Mouse (Mus musculus): Measurements from ENCODE around the gene Sec1.
"Not testable (repeated sequence)": the region's sequence is repeated elsewhere in the genome, so short reads cannot be mapped to it uniquely, and the experiment has no call there.

Gene Sec1

GRCm38 (mm10) chr7:45679966-45680621, 14.1 kb downstream of the Sec1 start:
- no peak for DNase-seq (ENCODE audit: low spot score)

DNA sequence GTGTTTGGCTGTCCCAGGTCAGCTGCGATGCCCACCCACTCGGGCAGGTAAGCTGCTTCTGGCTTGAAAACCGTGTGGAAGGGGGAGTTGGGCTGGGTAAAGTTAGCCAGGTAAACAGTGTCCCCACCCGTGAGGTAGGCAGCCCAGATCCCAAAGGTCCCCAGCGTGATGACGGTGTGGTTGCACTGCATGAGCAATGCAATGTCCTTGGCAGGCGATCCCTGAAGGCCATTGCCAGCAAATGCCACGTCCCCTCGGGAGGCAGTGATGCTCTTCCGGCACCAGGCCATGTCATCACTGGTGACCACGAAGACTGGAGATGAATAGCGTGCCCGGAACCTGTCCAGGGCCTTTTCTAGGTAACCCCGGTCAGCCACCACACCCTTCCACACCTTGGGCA, 15.7 kb downstream of the Sec1 start:
- DNase-seq (ENCODE audit: low spot score) = no peak

DNA sequence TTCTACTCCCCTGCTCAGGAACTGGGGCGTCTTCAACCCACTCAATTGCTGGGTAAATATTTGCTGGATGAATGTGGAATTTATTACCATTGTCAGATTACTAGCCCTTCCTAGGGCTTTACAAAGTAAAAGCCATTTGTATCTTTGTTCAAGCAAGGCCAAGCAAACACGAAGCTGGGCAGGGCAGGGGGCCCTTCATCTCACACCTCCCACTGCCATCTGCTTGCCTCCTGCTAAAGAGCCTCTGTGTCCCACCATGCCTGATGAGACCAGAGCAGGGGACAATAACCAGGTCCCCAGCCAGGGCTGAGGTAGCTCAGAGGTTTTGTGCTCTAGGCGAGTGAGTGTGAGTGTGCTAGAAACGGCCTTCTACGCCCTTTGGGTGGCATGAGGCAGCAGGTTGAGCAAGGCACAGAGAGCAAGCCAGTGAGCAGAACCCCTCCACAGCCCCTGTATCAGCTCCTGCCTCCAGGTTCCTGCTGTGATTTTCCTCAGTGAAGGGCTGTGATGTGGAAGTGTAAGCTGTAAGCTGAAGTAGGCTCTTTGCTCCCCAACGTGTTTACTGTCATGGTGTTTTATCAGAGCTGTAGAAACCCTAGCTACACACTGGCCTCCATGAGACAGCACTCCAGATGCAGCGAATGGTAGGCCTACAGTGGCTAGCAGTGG, 16.4 kb downstream of the Sec1 start:
- no peak for DNase-seq (ENCODE audit: low spot score)

DNA sequence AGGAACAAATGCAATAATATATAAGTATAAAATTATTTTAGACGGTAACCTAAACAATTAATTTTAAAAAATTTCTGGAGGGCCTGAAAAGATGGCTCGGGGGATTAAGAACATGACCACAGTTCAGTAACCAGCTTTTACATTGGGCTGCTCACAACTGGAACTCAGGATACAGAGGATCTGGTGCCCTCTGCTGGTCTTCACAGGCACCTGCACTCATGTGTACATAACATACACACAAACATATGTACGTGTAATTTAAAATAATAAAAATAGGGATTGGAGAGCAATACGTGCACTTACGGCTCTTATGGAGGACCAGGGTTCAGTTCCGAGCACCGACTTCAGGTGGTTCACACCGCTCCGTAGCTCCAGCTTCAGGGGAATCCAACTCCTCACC, 25.3 kb downstream of the Sec1 start:
- no peak for DNase-seq (ENCODE audit: low spot score)

DNA sequence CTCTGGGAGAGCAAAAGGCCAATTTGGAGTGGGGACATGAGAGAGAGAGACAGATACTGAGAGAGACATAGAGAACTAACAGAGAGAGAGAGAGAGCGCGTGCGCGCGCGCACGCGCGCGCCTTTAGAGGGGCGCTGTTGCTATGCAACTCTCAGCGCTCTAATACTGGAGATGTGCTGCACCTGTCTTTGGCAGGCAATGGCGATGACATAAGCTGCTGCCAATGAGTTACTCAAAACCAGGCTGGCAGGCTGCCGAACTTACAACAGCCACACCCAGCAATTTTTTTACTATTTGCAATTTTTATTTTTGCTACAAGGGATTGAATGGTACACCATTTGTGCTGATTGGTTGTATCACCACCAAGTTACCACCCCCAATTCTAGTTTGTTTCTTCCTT, 26.4 kb downstream of the Sec1 start:
- DNase-seq (ENCODE audit: low spot score) = no peak

- DNase-seq (ENCODE audit: low spot score) = no peak
Measured at GRCm38 (mm10) chr7:45666161-45666560, 28.0 kb downstream of the Sec1 start, which contains the start of gene Fut2. Gene Fut2, minus strand, starts transcription at chr7:45666394.

GRCm38 (mm10) chr7:45665303-45666138, 28.7 kb downstream of the Sec1 start:
- no peak for DNase-seq (ENCODE audit: low spot score)

DNA sequence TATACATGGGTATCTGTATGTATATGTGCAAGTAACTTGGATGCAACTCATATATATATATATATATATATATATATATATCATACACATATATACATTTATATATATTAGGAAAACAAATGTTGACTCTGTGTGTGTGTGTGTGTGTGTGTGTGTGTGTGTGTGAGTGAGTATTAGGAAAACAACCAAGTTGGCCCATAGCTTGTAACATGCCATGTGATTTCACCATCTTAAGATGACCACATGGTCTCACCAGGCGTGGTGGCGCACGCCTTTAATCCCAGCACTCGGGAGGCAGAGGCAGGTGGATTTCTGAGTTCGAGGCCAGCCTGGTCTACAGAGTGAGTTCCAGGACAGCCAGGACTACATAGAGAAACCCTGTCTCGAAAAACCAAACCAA, 32.5 kb downstream of the Sec1 start:
- DNase-seq (ENCODE audit: low spot score) = not testable (repeated sequence)

DNA sequence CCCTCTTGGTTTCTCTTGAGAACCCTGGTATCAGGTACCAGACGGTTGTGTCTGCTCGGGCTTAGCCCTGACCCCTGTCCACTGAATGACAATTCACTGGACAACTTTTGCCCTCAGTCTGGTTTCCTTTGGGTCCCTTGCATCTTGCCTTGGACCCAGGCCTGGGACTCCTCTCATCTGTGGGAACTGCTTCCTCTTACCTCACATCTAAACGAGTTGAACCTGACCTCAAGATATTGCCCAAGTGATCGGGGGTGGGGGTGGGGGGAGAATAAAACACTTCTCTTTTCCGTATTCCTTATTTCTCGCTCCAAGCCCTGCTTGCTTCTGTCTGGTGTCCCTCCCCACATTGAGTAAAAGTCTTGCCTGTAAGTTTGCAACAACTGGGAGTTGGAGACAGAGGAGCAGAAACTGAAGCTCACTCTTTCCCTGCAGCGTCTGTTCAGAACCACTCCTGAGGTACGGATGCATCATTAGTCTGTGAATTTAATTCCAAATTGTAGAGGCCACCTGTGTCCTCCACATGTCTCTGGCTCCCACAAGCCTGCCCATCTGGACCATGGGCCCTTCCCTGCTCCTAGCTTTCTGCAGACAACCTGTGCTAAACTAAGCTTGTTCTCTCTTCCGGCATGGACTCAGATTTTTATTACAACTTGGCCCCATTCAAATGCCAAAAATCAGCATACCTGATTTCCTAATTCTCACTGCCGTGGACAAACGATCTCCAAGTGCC, 33.3 kb downstream of the Sec1 start:
- DNase-seq (ENCODE audit: low spot score) = no peak

DNA sequence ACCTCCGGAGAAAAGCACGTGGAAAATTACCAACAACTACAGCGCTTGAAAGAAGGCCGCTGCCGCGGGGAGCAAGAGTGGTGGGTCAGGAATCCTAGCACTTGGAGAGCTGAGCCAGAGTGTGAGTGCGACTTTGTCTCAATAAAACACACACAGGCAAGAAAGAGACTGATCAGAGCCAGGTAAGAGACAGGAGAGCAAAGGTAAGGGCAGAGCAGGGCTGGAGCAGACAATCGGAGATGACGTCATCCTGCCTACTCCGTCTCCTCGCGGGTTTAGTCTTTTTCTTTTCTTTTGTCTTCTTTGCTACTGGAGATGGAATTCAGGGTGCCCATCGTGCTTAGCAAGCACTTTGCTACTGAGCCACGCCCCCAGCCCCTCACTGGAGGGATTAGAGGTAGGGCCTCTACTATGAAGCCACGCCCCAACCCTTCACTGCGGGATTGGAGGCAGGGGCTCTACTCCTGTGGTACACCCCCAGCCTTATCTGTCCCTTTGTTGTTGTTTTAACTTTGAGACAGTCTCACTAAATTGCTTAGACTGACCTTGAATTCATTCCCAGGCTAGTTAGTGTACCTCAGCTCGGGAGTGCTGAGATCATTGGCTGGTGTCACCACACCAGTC, 39.7 kb downstream of the Sec1 start:
- DNase-seq (ENCODE audit: low spot score) = no peak

GRCm38 (mm10) chr7:45650484-45650883, 43.7 kb downstream of the Sec1 start:
- DNase-seq (ENCODE audit: low spot score) = not testable (repeated sequence)

DNA sequence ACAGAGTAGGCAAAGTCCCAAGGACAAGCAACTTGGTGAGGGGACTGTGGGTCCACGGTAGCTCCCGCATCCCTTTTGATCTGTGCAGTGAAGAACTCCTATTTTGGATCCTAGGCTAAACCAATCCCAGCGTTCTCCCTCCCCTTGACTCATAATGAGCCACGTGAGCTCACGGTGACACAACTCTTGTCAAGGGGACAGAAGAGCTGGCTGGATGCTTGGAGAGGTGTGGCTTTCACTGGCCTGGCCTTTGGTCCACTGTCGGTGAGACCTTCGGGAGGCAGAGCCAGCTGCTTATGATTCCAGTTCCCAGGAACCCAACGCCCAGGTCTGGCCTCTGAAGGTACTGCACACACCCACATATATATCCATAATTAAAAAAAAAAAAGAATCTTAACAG, 44.9 kb downstream of the Sec1 start:
- DNase-seq (ENCODE audit: low spot score) = no peak

- no peak for DNase-seq (ENCODE audit: low spot score)
Measured at GRCm38 (mm10) chr7:45646671-45647070, 47.5 kb downstream of the Sec1 start.

GRCm38 (mm10) chr7:45645591-45645971, 48.6 kb downstream of the Sec1 start:
- no peak for DNase-seq (ENCODE audit: low spot score)

DNA sequence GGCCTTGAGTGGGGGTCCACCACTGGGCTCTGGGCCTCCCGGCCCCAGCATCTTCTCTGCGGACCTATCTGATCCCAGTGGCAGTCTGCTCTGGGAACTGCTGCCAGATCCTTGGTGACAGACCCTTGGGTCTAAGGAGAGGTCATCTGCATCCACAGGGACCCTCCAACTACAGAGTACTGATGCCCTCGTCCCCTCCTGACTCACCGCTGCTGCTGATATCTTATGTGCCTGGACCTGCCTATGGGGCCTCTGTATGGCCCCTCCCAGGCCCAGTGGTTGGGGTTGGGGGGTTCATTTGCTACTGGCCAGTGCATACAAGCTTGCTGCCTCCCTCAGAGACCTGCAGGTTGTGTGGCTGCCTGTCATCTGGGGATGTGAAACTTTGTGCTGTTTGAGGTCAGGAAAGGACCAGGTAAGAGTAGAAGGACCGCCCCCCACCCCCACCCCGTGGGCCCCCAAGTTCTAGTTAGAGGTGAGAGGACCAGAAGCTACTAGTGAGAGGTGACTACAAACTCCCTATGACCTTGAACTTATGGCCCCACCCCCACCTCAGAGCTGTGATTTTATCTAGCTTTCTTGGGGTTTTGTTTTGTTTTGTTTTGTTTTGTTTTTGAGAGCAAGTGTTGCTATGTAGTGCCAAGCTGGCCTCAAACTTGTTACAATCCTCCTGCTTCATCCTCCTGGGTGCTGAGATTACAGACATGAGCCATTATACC, 49.2 kb downstream of the Sec1 start:
- no peak for DNase-seq (ENCODE audit: low spot score)

DNA sequence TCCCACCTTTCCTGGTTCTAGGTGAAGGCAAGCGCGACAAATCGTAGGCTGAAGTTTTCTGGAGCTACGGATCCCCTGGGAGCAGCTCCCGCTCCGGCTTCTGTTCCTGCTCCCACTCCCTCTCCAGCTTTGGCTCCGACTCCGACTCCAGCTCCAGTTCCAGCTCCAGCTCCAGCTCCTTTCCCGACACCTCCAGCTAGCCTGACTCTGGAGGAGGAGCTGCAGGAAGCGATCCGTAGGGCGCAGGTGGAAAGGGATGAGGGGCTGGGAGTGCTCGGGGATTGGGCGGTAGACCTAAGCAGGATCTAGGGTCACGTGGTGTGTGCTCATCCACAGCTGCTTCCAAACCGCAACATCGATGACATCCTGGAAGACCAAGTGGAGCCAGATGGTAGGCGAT, 50.0 kb downstream of the Sec1 start:
- no peak for DNase-seq (ENCODE audit: low spot score)

DNA sequence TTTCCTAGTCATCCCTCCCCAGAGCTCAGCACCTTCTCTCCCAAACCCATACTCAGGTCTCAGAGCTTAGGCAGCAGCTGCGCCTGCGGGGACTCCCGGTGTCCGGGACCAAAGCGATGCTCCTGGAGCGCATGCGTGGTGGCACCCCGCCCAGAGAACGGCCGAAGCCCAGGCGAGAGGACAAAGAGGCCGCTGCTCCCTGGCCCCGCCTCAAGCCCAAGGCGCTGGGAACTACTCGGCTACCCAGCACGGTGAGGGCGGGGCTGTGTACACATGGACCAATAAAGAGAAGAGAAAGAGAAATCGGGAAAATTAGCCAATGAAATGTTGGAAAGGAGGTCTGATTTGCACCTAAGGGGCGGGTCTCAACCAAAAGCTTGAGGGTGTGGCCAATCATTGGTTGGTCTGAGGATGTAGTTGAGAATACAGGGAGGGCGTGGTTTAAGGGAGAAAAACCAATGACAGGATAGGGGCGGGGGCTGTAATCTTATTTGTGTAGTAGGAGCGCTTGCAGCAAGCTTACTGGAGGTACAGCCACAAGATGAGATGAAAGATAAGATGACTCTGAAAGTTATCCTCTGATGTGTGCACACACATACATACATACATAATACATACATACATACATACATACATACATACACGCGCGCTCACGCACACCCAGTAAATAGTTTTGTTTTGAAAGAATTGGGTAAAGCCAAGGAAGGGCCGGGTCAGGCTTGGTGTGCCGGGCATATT, 50.6 kb downstream of the Sec1 start:
- peak; percentile 91 for DNase-seq (ENCODE audit: low spot score)

GRCm38 (mm10) chr7:45642503-45643255, 51.5 kb downstream of the Sec1 start:
- no peak for DNase-seq (ENCODE audit: low spot score)

DNA sequence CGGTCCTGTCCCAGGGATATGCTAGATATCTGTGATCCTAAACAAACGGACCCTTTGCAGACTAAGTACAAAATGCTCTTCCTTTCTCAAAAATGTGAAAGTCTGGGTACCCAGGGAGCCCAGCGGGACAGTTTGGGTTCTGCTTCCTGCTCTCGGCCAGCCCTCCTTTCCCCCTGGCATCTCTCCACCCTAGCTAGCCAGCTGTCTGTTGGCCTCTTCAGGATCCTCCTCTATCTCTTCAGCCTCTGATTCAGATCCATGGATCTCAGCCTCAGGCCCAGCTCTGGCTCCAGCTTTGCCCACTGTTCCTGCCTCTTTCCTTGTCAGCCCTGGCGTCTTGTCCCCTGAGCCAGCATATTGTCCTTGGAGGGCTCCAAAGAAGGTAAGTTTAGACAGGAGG, 52.1 kb downstream of the Sec1 start:
- no peak for DNase-seq (ENCODE audit: low spot score)
